Mouse (Mus musculus) MEL (cell line): ENCODE results near the gene Myof.

ENCODE experiments used
- CTCF ChIP-seq, 3 experiments: IDR thresholded peaks in 2 of 3; conservative IDR thresholded peaks in 1 of 3; 2 replicates each; pipeline ENCODE4 v1.5.1; 2011 to 2012; ENCODE audit warnings: low read length in 3 of 3, low read depth in 2 of 3, mild to moderate bottlenecking in 2 of 3, improper control_type of control experiment in 1 of 3, inconsistent platforms in 1 of 3, mixed read lengths in 1 of 3, moderate library complexity in 1 of 3; ENCODE audit not compliant: control insufficient read depth in 1 of 3, insufficient read depth in 1 of 3, poor library complexity in 1 of 3, severe bottlenecking in 1 of 3
- EP300 ChIP-seq, 2 experiments: IDR thresholded peaks; 2 replicates each; pipeline ENCODE4 v1.6.1; 2011; ENCODE audit warnings: improper control_type of control experiment in 2 of 2, low read length in 2 of 2, low read depth in 1 of 2, mild to moderate bottlenecking in 1 of 2
- GABPA ChIP-seq: IDR thresholded peaks from 2 replicates; pipeline ENCODE4 v1.6.1; 2012; ENCODE audit warnings: low read depth, mild to moderate bottlenecking, inconsistent platforms, low read length, improper control_type of control experiment, moderate library complexity
- GATA1 ChIP-seq: IDR thresholded peaks from 2 replicates; pipeline ENCODE4 v1.6.1; 2011; ENCODE audit warnings: low read depth, low read length, improper control_type of control experiment
- JUND ChIP-seq: IDR thresholded peaks from 2 replicates; pipeline ENCODE4 v1.6.1; 2011; ENCODE audit warnings: low read depth, mild to moderate bottlenecking, improper control_type of control experiment, low read length
- KAT2A ChIP-seq: conservative IDR thresholded peaks from 2 replicates; pipeline ENCODE4 v1.6.1; 2012; ENCODE audit warnings: low read depth, low read length, improper control_type of control experiment, inconsistent platforms
- MEF2A ChIP-seq: IDR thresholded peaks from 2 replicates; pipeline ENCODE4 v1.6.1; 2014; ENCODE audit warnings: low read depth, mild to moderate bottlenecking, inconsistent platforms, low read length, improper control_type of control experiment; ENCODE audit not compliant: poor library complexity, insufficient replicate concordance, severe bottlenecking; ENCODE audit errors: extremely low read depth
- POLR2A ChIP-seq, 2 experiments: IDR thresholded peaks; 2 replicates each; pipeline ENCODE4 v1.6.1; 2011 to 2012; ENCODE audit warnings: low read length in 2 of 2, mild to moderate bottlenecking in 2 of 2, control low read depth in 1 of 2, improper control_type of control experiment in 1 of 2, low read depth in 1 of 2, moderate library complexity in 1 of 2; ENCODE audit not compliant: control insufficient read depth in 1 of 2, insufficient read depth in 1 of 2, poor library complexity in 1 of 2
- SMC3 ChIP-seq: IDR thresholded peaks from 2 replicates; pipeline ENCODE4 v1.6.1; 2011; ENCODE audit warnings: low read depth, low read length, improper control_type of control experiment
- TCF12 ChIP-seq: IDR thresholded peaks from 2 replicates; pipeline ENCODE4 v1.6.1; 2014; ENCODE audit warnings: low read depth, mild to moderate bottlenecking, inconsistent platforms, low read length, improper control_type of control experiment, moderate library complexity
- UBTF ChIP-seq: IDR thresholded peaks from 2 replicates; pipeline ENCODE4 v1.6.1; 2012; ENCODE audit warnings: low read depth, mild to moderate bottlenecking, inconsistent platforms, low read length, improper control_type of control experiment, moderate library complexity, borderline replicate concordance; ENCODE audit not compliant: insufficient read depth
- ZC3H11A ChIP-seq: IDR thresholded peaks from 2 replicates; pipeline ENCODE4 v1.6.1; 2012; ENCODE audit warnings: low read depth, mild to moderate bottlenecking, inconsistent platforms, low read length, improper control_type of control experiment
- ZMIZ1 ChIP-seq: IDR thresholded peaks from 2 replicates; pipeline ENCODE4 v1.6.1; 2012; ENCODE audit warnings: low read depth, mild to moderate bottlenecking, inconsistent platforms, low read length, improper control_type of control experiment, moderate library complexity
- ZNF384 ChIP-seq: IDR thresholded peaks from 2 replicates; pipeline ENCODE4 v1.6.1; 2012; ENCODE audit warnings: low read depth, mild to moderate bottlenecking, inconsistent platforms, low read length, improper control_type of control experiment

DNA sequence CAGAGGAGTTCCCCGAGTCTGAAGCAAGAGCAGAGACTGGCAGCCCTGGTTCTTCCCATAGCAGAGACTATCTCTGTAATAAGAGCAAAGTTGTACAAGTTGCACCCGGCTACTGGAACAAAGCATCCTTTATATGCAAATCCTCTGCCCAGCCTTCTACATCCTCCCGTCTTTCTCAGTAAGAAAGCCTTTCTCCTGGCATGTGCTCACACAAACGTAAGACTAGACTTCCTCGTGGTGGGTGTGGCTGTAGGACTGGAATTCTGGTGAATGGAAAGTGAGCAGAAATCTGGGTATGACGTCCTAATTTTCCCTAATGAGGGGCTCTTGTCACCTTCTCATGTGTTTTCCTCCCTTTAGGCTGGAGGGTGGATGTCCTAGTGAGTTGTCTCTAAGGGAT, 84.3 kb downstream of the Myof start:
- TF ChIP-seq EP300 (IDR thresholded peaks at IDR 0.05; ENCODE audit: low read depth in 1 of 2, low read length in 2 of 2) (no peak), ZNF384 (no peak), ZC3H11A (no peak), GABPA (no peak), TCF12 (no peak), POLR2A (IDR thresholded peaks at IDR 0.05; ENCODE audit: control insufficient read depth in 1 of 2, insufficient read depth in 1 of 2, low read depth in 1 of 2, low read length in 2 of 2, poor library complexity in 1 of 2) (no peak), KAT2A (no peak), CTCF (IDR thresholded peaks at IDR 0.05 in 2 of 3, conservative IDR thresholded peaks at IDR 0.05 in 1 of 3; ENCODE audit: control insufficient read depth in 1 of 3, insufficient read depth in 1 of 3, low read depth in 2 of 3, low read length in 3 of 3, poor library complexity in 1 of 3, severe bottlenecking in 1 of 3) (no peak), UBTF (no peak), SMC3 (no peak), JUND (no peak), GATA1 (no peak), MEF2A (no peak), ZMIZ1 (no peak)
